Mouse (Mus musculus): ENCODE data around the gene Ipo8. TPM values are rescaled to one million over a fixed set of nuclear protein-coding genes. Genes with fewer than 3 reads are reported as not detected.

Ipo8 gene
- total and polyA plus RNA-seq, 2 experiments from 2014 or later, result 9.7 to 19.3 TPM

DNA sequence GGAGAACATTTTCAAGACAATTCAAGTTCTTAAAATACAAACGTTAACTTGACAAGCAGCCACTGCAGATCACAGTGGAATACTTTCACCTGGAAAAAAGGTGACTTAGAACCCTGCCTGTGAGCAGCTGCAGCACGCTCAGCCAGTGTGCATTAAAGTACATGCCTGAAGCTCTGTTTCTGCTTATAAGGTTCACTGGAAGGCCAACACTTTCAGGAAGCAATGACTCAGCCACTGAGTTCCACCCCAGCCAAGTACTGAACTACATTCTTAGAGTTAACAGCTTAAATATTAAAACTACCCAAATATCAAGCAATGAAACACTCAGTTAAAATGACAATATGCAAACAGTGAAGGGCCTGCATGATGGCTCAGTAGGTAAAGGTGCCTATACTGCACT is 20.1 kb downstream of the Ipo8 start:
- 80% methylated on average over 2 of the region's 2 CpGs for WGBS
- H3K4me1 ChIP-seq (ENCODE audit: control insufficient read depth, insufficient read depth), result no peaks in the 10 kb centered on the region
- no peaks in the 10 kb centered on the region for H3K27me3 ChIP-seq (ENCODE audit: control insufficient read depth, insufficient read depth, low read length)
- H3K36me3 ChIP-seq (replicated peaks; ENCODE audit: control insufficient read depth, insufficient read depth, low read length), result peaks cover 65% of the 10 kb centered on the region
- no peak overlapping the region for H3K9ac ChIP-seq (replicated peaks; ENCODE audit: low read depth, low read length)
- H3K9me3 ChIP-seq (replicated peaks; ENCODE audit: control insufficient read depth, low read length), result no peaks in the 10 kb centered on the region
- no peak for ATAC-seq (ENCODE audit: insufficient read depth, low read depth)
- H3K4me3 ChIP-seq (ENCODE audit: low read depth, low read length), result no peak overlapping the region
- no peak for DNase-seq (ENCODE audit: low spot score)
- H3K4me2 ChIP-seq (ENCODE audit: low read depth, low read length), result no peak overlapping the region
- no peak overlapping the region for H3K27ac ChIP-seq (ENCODE audit: low read depth)
- no peak for TF ChIP-seq EP300 (IDR thresholded peaks at IDR 0.05; ENCODE audit: low read depth)
- TF ChIP-seq CTCF (IDR thresholded peaks at IDR 0.05; ENCODE audit: low read depth), result no peak

- no peak overlapping the region for H3K4me3 ChIP-seq (ENCODE audit: low read depth, low read length)
- no peak overlapping the region for H3K27ac ChIP-seq (ENCODE audit: low read depth)
- peaks cover 72% of the 10 kb centered on the region for H3K36me3 ChIP-seq (replicated peaks; ENCODE audit: control insufficient read depth, insufficient read depth, low read length)
- no peak for DNase-seq (ENCODE audit: low spot score)
- TF ChIP-seq EP300 (IDR thresholded peaks at IDR 0.05; ENCODE audit: low read depth), result no peak
- 0 out of 2 replicates have a peak, but pooled peaks have one; percentile 10 for TF ChIP-seq CTCF (IDR thresholded peaks at IDR 0.05; ENCODE audit: low read depth)
- 79% methylated on average over 4 of the region's 4 CpGs for WGBS
- no peak overlapping the region for H3K9ac ChIP-seq (replicated peaks; ENCODE audit: low read depth, low read length)
- no peaks in the 10 kb centered on the region for H3K9me3 ChIP-seq (replicated peaks; ENCODE audit: control insufficient read depth, low read length)
- H3K4me1 ChIP-seq (ENCODE audit: control insufficient read depth, insufficient read depth), result no peaks in the 10 kb centered on the region
- H3K4me2 ChIP-seq (ENCODE audit: low read depth, low read length), result no peak overlapping the region
- no peak for ATAC-seq (ENCODE audit: insufficient read depth, low read depth)
- H3K27me3 ChIP-seq (ENCODE audit: control insufficient read depth, insufficient read depth, low read length), result no peaks in the 10 kb centered on the region
Measured at GRCm38 (mm10) chr6:148799773-148800172, 31.5 kb downstream of the Ipo8 start.

DNA sequence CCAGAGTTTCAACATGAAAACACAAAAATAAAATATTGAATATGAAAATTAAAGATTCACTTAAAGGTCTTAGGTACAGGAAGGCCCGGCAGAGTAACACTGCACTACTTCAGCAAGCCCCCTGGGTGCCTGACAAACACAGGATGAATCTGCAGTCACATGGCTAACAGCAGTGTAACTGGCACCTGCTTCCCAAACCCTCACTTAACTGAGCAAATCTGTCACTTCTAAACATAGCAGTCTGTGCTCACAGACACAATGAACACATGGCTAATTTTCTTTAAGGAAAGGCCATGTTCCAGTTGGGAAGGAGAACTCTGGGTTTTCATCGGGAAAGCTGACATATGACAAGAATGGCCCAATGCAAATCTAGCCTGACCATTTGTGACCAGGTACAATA is 36.1 kb downstream of the Ipo8 start:
- Histone ChIP-seq H3K36me3 (replicated peaks; ENCODE audit: control insufficient read depth, insufficient read depth, low read length) (peaks cover 47% of the 10 kb centered on the region), H3K9ac (replicated peaks; ENCODE audit: low read depth, low read length) (no peak overlapping the region), H3K4me2 (ENCODE audit: low read depth, low read length) (no peak overlapping the region), H3K27ac (ENCODE audit: low read depth) (no peak overlapping the region), H3K9me3 (replicated peaks; ENCODE audit: control insufficient read depth, low read length) (no peaks in the 10 kb centered on the region), H3K4me1 (ENCODE audit: control insufficient read depth, insufficient read depth) (no peaks in the 10 kb centered on the region), H3K27me3 (ENCODE audit: control insufficient read depth, insufficient read depth, low read length) (no peaks in the 10 kb centered on the region), H3K4me3 (ENCODE audit: low read depth, low read length) (no peak overlapping the region)
- no peak for DNase-seq (ENCODE audit: low spot score)
- no peak for ATAC-seq (ENCODE audit: insufficient read depth, low read depth)
- 68% methylated on average over 2 of the region's 2 CpGs for WGBS
- TF ChIP-seq CTCF (IDR thresholded peaks at IDR 0.05; ENCODE audit: low read depth), result no peak
- no peak for TF ChIP-seq EP300 (IDR thresholded peaks at IDR 0.05; ENCODE audit: low read depth)

GRCm38 (mm10) chr6:148789010-148789673 is 42.1 kb downstream of the Ipo8 start:
- peak overlapping the region; percentile 9; the same call in 1 of the 2 replicates for H3K4me2 ChIP-seq (ENCODE audit: low read depth, low read length)
- no peaks in the 10 kb centered on the region for H3K4me1 ChIP-seq (ENCODE audit: control insufficient read depth, insufficient read depth)
- ATAC-seq (ENCODE audit: insufficient read depth, low read depth) (peak; percentile 75), DNase-seq (ENCODE audit: low spot score) (peak; percentile 23)
- H3K9ac ChIP-seq (replicated peaks; ENCODE audit: low read depth, low read length), result no peak overlapping the region
- WGBS, result 35% methylated on average over 9 of the region's 9 CpGs
- peaks cover 54% of the 10 kb centered on the region for H3K36me3 ChIP-seq (replicated peaks; ENCODE audit: control insufficient read depth, insufficient read depth, low read length)
- H3K27me3 ChIP-seq (ENCODE audit: control insufficient read depth, insufficient read depth, low read length), result no peaks in the 10 kb centered on the region
- H3K4me3 ChIP-seq (ENCODE audit: low read depth, low read length), result no peak overlapping the region
- H3K9me3 ChIP-seq (replicated peaks; ENCODE audit: control insufficient read depth, low read length), result no peaks in the 10 kb centered on the region
- TF ChIP-seq CTCF (IDR thresholded peaks at IDR 0.05; ENCODE audit: low read depth) (no peak), EP300 (IDR thresholded peaks at IDR 0.05; ENCODE audit: low read depth) (no peak)
- 0 out of 2 replicates have a peak overlapping the region, but pooled peaks have one; percentile 20 for H3K27ac ChIP-seq (ENCODE audit: low read depth)

DNA sequence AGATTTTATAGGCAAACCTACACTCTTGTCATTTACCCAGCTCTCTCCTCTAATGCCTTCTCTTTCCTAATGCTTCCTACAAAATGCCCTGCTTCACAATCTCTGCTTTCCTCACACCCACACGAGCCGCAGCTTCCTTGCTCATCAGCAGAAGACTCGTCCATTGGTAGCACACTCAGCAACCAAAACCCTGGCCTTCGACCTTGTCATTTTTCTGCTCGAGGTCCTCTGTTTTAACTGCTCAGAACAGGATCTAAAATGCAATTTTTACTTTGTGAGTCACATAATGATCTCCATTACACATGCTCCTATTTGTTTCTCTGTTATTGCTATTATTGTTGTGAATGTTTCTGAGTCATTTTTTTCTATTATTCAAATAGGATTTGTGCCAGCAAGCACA is 45.1 kb downstream of the Ipo8 start:
- ATAC-seq (ENCODE audit: insufficient read depth, low read depth) (no peak), DNase-seq (ENCODE audit: low spot score) (no peak)
- Histone ChIP-seq H3K27me3 (ENCODE audit: control insufficient read depth, insufficient read depth, low read length) (no peaks in the 10 kb centered on the region), H3K4me2 (ENCODE audit: low read depth, low read length) (no peak overlapping the region), H3K36me3 (replicated peaks; ENCODE audit: control insufficient read depth, insufficient read depth, low read length) (peaks cover 69% of the 10 kb centered on the region), H3K4me3 (ENCODE audit: low read depth, low read length) (no peak overlapping the region), H3K4me1 (ENCODE audit: control insufficient read depth, insufficient read depth) (no peaks in the 10 kb centered on the region), H3K27ac (ENCODE audit: low read depth) (no peak overlapping the region), H3K9me3 (replicated peaks; ENCODE audit: control insufficient read depth, low read length) (no peaks in the 10 kb centered on the region), H3K9ac (replicated peaks; ENCODE audit: low read depth, low read length) (no peak overlapping the region)
- TF ChIP-seq CTCF (IDR thresholded peaks at IDR 0.05; ENCODE audit: low read depth) (no peak), EP300 (IDR thresholded peaks at IDR 0.05; ENCODE audit: low read depth) (no peak)
- WGBS, result 85% methylated on average over 5 of the region's 5 CpGs

GRCm38 (mm10) chr6:148784418-148784817 is 46.8 kb downstream of the Ipo8 start:
- Histone ChIP-seq H3K9ac (replicated peaks; ENCODE audit: low read depth, low read length) (no peak overlapping the region), H3K4me3 (ENCODE audit: low read depth, low read length) (no peak overlapping the region), H3K36me3 (replicated peaks; ENCODE audit: control insufficient read depth, insufficient read depth, low read length) (peaks cover 73% of the 10 kb centered on the region), H3K4me2 (ENCODE audit: low read depth, low read length) (no peak overlapping the region), H3K4me1 (ENCODE audit: control insufficient read depth, insufficient read depth) (no peaks in the 10 kb centered on the region), H3K9me3 (replicated peaks; ENCODE audit: control insufficient read depth, low read length) (no peaks in the 10 kb centered on the region), H3K27ac (ENCODE audit: low read depth) (no peak overlapping the region), H3K27me3 (ENCODE audit: control insufficient read depth, insufficient read depth, low read length) (no peaks in the 10 kb centered on the region)
- ATAC-seq (ENCODE audit: insufficient read depth, low read depth) (no peak), DNase-seq (ENCODE audit: low spot score) (no peak)
- 96% methylated on average over 9 of the region's 9 CpGs for WGBS
- TF ChIP-seq CTCF (IDR thresholded peaks at IDR 0.05; ENCODE audit: low read depth) (no peak), EP300 (IDR thresholded peaks at IDR 0.05; ENCODE audit: low read depth) (no peak)

Data from heart, postnatal 0 days (tissue).